Mouse (Mus musculus) heart, postnatal 4 days (tissue): ENCODE measurements around the gene Arl4d. TPM values are rescaled to one million over a fixed set of nuclear protein-coding genes. Genes with fewer than 3 reads are reported as not detected.
"Not testable (repeated sequence)": the region's sequence is repeated elsewhere in the genome, so short reads cannot be mapped to it uniquely, and the experiment has no call there.

Experiments
- DNase-seq: peaks from one replicate; pipeline ENCODE4 v3.0.0; 2021
- total RNA-seq, 2 experiments: library from RNA; stranded (reverse); gene quantifications; 2 replicates each; pipeline ENCODE4 v1.2.3; 2021

The Arl4d gene
- total RNA-seq, 2 experiments from 2014 or later: 17.9 to 20.5 TPM

GRCm38 (mm10) chr11:101646283-101646794 is 19.0 kb upstream of the Arl4d start:
- not testable (repeated sequence) for DNase-seq

GRCm38 (mm10) chr11:101647093-101647492 is 18.2 kb upstream of the Arl4d start:
- DNase-seq: not testable (repeated sequence)

- no peak for DNase-seq
Measured at GRCm38 (mm10) chr11:101656356-101656755, 9.0 kb upstream of the Arl4d start.

- no peak for DNase-seq
Measured at GRCm38 (mm10) chr11:101657528-101657885, 7.8 kb upstream of the Arl4d start.

GRCm38 (mm10) chr11:101657886-101658750 is 7.2 kb upstream of the Arl4d start:
- DNase-seq: peak; percentile 85

GRCm38 (mm10) chr11:101658751-101659558 is 6.4 kb upstream of the Arl4d start:
- peak; percentile 79 for DNase-seq

GRCm38 (mm10) chr11:101661191-101661590 is 4.2 kb upstream of the Arl4d start:
- DNase-seq: no peak

- DNase-seq: no peak
Measured at GRCm38 (mm10) chr11:101661786-101662185, 3.6 kb upstream of the Arl4d start.

GRCm38 (mm10) chr11:101663229-101664027 is 1.9 kb upstream of the Arl4d start:
- DNase-seq: no peak

GRCm38 (mm10) chr11:101665636-101665992 is 273 bp downstream of the Arl4d start:
- no peak for DNase-seq

- peak; percentile 46 for DNase-seq
Measured at GRCm38 (mm10) chr11:101666626-101667345, 1.4 kb downstream of the Arl4d start.

GRCm38 (mm10) chr11:101667871-101668532 is 2.7 kb downstream of the Arl4d start:
- DNase-seq: peak; percentile 79

GRCm38 (mm10) chr11:101668546-101669261 is 3.4 kb downstream of the Arl4d start:
- DNase-seq: peak; percentile 52

- DNase-seq: no peak
Measured at GRCm38 (mm10) chr11:101670334-101670733, 5.0 kb downstream of the Arl4d start.

GRCm38 (mm10) chr11:101671255-101671654 is 5.9 kb downstream of the Arl4d start:
- DNase-seq: no peak

GRCm38 (mm10) chr11:101673010-101673642 is 7.8 kb downstream of the Arl4d start:
- DNase-seq: peak; percentile 45

- no peak for DNase-seq
Measured at GRCm38 (mm10) chr11:101674106-101674505, 8.8 kb downstream of the Arl4d start.

GRCm38 (mm10) chr11:101675349-101675748 is 10.0 kb downstream of the Arl4d start:
- no peak for DNase-seq

GRCm38 (mm10) chr11:101677655-101678054 is 12.3 kb downstream of the Arl4d start:
- DNase-seq: no peak

- DNase-seq: no peak
Measured at GRCm38 (mm10) chr11:101678770-101679169, 13.4 kb downstream of the Arl4d start.
